Mouse (Mus musculus) ovary, adult 18-20 months (tissue): ENCODE results near the gene Mslnl.
A peak's percentile ranks its signal among the peaks of the same experiment; 100 is the strongest.
"Not testable (repeated sequence)": the region's sequence is repeated elsewhere in the genome, so short reads cannot be mapped to it uniquely, and the experiment has no call there.

Source experiments
- DNase-seq: peaks from one replicate; pipeline ENCODE4 v3.0.0; 2022; ENCODE audit warnings: low spot score, mixed read lengths

Mslnl gene

DNA sequence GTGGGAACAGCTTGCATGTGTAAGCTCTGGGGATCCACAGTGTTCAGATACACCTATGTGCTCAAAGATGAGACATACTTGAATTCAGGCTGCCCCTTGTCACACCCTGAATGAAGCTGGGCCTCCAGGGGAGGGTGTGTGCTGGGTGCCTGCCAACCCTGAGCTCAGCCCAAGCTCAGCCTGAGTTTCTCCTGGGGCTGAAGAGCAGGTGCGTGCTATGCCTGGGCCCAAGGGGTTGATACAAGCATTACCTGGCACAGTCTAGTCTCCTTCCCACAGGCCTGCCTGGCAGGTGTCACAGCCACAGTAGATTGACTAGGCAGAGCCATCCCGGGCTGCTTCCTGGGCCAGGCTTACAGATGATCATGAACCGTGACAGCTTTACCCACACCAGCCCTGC lies at the start of gene Mslnl:
TSS of gene Mslnl (plus strand) at position 298 of the 400 bp plus-strand sequence.
- no peak for DNase-seq

DNA sequence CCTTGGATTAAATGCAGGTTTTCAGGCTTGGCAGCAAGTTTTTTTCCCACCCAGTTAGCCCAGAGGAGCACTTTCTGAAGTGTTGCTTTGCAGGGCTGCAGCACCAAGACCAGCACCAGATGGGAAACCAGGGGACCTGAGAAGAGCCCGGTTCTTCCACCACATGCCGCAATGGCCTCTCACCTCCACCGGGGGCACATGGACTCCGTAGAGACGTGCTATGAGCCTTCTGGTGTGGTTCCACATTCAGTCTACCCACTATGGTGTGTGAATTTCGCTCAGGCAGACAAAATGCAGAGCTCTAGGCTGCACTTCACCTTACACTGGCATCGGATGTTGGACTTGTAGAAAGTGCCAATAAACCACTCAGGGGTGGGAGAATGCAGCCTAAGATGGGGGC lies 49.5 kb upstream of the Mslnl start:
- no peak for DNase-seq

DNA sequence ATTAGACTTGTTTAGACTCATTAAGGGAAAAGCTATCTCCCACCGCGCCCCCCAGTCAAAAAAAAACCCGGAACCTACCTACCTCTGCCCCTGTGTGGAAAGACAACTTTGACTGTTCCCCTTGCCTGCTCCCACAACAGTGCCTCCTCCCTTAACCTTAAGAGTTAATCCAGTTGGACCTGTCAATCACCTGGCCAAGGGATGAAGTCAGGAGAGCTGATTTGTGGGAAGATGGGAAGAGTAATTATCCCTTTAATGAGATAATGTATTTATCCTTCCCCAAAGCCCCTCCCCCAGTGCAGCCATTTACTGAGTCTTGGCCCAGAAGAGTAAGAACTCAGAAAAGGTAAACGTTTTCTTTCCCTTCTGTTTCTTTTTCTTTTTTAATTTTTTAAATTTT lies 46.9 kb upstream of the Mslnl start:
- DNase-seq, result no peak

DNA sequence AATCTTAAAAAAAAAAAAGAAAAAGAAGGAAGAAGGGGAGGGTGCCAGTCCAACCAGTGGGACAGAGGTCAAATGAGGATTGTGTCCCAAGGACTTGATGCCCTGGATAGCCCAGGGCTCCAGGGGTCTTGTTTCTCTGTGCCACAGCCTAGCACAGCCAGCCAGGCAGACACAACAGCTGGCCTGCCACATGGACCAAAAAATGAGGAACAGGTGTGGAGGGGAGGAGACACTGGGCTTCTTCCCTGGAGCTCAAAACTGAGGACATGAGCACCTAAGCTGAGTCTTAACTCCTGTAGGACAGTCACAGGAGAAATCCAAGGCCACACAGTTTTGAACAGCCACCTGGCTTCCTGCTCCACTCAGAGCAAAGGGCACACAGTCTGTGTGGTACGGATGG lies 39.6 kb upstream of the Mslnl start:
- DNase-seq, result no peak

DNA sequence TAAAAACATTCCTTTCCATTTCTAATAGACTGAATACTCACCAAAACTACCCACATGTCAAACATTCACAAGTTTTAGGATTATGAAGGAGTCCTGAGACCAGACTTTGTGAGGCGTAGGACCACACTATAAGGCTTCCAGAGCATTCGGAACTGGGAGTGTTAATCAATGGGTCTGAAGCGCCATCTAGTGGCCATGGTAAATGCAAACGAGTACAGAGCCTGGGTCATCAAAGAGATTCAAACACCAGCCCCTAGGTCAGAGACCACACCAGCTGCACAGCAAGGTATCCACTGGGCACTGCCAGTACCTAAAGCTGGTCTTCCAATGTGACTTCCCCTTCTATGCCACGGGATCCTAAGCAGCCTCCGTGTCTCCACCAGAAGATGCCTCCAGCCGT lies 37.4 kb upstream of the Mslnl start:
- no peak for DNase-seq

DNA sequence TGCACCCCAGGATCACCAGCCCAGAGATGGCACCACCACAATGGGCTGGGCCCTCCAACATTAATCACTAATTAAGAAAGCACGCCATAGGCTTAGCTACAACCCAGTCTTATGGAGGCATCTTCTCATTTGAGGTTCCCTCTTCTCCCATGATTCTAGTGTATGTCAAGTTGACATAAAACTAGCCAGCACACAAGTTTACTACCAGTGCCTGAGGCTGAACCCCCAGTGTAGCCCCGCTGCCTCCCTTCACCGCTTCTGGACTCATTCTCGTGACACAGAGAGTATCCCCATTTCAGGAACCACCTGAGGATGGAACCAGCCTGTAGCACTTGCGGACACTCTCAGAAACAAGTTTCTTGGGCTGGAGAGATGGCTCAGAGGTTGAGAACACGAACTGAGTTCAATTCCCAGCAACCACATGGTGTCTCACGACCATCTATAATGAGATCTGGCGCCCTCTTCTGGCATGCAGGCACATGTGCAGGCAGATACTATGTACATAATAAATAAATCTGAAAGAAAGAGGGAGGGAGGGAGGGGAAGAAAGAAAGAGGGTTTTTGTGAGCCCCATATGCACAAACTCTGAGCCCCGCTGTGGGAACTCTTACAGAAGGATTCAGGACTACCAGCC lies 34.9 kb upstream of the Mslnl start:
- no peak for DNase-seq

DNA sequence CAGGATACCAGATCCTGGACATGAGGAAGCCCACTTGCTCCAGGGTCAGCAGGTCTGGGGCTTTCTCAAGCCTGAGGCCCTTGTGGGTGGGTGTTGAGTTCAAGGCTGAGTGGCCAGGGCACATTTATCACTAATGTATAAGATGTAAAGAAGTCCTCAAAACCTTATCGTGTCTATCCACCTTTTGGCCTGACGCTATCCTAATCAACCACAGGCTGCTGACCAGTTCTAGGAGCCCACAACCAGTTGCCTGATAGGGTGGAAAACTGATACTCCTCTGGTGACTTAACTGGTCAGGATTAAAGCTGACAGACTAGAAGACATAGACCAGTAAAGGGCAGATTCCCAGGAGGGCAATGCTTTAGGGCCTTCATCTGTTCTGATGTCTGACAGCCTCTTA lies 25.8 kb upstream of the Mslnl start:
- no peak for DNase-seq

DNA sequence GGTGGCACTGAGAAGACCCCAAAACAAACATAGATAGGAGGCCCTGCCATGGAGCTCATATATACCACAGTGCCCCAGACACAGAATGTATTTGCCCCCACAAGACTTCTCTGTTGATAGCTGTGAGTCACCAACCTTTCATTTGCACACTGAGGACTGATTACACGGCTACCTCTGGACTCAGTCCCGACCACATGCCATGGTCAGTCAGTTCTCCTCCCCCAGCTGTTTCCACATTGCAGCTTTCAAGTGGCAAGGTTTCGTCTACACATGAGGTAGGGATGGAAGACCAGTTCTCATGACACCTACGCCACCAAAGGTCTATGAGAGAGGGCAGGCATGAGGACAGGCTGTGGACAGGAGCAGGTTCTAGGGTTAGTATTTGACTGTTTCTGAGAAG lies 24.7 kb upstream of the Mslnl start:
- DNase-seq, result no peak

DNA sequence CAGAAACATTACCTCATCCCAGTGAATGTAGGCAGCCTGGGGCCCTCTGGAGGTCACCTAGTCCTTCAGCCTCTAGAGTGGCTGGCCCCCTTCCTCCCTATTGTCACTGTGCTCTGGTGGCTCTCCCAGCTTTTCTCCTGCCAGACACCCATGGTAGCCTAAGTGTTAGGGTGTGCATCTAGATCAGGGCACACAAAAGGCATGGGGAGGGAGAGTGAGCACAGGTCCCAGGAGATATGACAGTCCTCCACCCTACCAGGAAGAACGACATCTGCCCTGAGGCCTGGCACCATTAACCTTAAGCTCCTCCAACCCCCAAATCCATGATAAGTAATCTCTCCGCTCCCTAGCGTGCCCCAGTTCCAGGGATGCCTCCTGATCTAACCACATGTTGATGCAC lies 20.2 kb upstream of the Mslnl start:
- DNase-seq, result no peak

DNA sequence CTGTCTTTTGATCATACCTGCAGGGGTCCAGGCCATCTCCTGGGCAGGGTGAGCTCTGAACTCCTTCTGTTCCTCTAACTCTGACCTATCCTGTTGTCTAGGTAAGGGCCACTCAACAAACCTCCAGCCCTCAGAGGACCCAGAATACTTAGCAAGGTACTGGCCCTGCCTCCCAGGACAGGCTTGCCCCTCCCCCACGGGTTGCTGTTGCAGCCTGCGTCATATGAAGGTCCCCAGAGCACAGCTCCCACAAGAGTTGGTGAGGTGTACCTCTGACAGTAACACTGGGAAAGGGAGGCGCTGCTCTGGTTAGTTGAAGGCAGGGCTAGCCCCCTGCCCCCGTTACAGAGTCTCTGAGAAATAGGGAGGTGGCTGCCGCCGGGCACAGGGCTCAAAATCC lies 19.7 kb upstream of the Mslnl start:
- no peak for DNase-seq

DNA sequence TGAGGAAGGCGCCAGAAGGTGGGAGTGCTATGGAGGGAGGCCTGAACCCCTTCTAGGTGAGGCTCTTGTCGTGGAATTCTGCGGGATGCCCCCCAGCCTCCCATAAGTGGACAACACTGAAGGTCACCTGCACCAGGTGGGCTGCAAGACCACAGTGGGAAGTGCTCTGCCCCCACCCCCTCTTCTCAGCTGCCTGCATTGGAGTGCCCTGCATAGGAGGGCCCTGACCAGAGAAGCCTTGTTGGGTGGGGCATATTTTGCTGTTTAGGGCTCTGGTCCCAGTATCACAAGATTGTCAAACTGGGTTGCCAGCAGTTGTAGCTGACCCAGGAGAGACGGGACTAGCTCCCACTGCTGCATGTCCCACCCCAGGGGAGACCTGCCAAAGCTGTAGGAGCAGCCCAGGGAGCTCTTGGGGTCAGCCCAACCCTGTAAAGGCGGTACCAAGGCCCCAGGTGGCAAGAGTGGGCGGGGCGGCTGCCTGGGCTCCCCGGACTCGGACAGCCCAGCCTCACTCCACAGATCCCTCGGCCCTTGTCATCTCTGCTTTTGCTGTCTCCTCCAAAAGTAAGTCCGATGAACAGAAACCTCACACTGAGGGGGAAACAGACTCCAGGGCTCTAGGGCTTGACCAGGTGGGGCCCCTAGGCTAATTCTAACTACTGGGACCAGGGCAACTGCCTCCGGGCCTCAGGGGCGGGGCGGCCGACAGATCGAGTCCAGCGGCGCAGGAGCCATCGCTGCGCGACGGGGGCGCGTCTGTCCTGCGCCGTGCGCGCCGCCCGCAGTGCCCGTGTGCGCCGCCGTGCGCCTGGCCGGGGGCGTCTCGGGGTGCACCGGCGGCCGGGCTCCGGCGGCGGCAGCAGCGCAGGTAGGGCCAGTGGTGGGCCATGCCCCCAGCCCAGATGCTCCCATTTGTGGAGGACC lies 18.9 kb upstream of the Mslnl start, which contains the start of gene Gng13:
TSS of gene Gng13 (plus strand) at position 461 of the 927 bp plus-strand sequence.
- no peak for DNase-seq

DNA sequence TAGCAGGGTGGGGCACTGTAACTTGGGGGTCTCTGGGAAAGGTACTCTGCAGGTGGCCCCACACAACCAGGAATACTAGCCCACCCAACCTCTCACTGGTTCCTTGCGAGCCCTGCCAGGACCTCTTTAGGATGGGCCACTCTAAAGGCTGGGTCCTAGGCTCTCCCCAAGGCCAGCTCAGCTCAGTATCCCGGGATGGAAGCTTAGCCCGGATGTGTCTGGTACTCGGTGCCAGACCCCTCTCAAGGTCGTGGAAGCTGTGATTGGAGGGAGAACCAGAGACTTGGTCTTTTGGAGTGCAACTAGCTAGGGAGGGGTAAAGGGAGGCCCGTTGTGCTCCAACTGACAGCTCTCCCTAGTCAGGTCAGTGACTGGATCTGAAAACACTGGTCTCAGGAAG lies 18.2 kb upstream of the Mslnl start:
- DNase-seq, result no peak

DNA sequence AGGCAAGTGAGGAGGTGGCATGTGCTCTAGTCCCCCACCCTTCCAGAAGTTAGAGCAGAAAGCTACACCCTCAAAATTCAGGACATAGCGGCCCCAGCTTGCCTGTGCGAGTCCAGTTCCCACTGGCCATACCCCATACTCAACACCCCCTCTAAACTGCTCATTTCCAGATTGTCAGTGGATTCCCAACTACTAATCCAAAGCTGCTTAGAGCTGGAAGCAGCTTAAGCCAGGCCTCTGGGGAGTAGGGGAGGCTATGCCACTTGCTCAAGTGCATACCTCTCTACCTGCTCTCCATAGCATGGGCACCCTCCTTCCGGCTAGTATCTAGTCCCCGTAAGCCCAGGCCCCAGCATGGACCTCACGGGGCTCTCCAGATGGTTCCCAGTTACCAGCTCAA lies 14.4 kb upstream of the Mslnl start:
- DNase-seq, result no peak

DNA sequence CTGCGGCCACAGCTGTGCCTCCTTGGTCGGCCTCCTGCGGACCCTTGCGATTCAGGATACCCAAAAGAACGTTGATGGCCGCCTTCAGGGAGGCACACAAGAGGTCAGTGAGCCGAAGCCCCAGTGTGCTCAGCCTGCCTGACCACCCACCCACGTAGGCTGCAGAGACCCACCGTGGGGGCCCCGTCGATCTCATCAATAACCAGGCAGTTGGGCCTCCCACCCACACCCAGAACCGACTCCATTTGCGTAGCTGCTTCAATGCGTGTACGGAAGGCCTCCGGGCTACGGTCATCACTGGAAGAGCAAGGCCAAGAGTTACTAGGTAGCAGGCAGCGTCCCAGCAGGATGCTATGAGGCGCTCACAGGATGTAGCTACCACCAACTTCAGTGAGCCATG lies 12.4 kb upstream of the Mslnl start:
- DNase-seq, result no peak

DNA sequence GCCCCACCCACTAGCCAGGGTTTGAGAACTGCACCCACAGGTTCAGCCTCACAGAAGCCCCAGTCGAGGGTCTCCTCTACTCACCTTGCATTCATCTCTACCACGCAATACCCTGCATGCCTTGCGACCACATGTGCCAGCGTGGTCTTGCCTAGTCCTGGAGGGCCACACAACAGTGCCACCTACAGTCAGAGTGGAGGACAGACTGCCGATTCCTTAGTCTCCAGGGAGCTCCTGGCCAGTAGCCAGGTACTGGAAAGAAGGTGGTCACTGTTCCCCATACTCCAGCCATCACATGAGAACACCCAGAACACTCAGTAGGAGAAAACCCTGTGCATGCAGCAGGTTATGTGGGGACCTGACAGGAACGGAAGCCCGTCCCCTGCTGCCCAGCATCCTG lies 11.9 kb upstream of the Mslnl start:
- DNase-seq, result no peak

DNA sequence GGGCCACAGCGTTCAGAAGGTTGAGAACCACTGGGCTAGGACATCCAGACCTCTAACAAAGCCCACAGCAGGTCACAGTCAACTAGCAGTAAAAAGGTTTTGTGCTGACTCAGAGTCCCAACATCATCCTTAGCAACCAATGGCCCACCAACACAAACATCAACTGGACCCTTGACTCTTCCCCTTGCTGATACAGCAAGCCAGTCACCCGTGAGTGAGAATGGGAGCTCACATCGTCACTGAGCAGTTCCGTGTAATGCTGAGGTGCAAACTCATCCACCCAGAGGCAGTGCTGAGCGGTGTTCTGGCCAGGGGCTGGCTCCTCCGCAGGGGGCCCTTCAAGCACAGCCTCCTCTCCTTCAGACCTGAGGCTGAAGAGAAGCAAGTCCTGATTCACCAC lies 10.6 kb upstream of the Mslnl start:
- no peak for DNase-seq

DNA sequence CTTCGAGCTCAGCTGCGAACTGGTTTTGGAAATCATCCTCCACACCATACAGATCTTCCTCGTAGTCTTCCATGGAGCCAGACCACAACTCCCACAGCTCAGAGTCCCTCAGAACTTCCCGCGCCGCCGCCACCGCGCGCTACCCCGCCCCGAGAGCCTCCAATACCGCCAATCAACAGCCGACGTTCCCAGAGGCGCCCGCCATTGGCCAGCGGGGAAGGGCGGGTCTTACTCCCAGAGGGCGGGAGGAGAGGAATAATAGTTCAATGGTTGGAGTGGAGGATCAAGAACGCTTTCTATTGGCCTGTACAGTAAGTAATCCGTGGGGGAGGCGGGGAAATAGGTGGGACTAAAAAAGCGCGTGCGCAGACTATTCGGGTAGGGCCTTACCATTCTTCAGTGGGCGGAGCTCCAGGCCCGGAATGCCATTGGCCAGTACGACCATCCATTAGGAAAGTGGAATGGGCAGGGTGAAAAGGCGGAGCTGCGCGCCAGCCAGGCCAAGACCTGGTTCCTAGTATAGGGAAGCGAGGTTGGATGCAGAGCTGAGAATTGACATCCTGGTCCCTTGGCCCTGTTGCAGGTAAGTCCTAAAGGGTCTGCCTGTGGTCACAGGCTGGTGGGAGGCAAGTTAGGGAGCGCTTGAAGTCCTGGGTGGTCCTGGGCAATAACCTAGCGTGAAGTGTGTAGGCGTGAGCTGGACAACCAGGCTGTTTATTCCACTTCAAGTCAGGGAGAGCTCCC lies 8.4 kb upstream of the Mslnl start, which contains the start of the genes Chtf18 and Rpusd1:
TSS of gene Chtf18 (minus strand) at position 155 of the 744 bp plus-strand sequence.
TSS of gene Rpusd1 (plus strand) at position 406 of the 744 bp plus-strand sequence.
- DNase-seq, result peak; percentile 99

DNA sequence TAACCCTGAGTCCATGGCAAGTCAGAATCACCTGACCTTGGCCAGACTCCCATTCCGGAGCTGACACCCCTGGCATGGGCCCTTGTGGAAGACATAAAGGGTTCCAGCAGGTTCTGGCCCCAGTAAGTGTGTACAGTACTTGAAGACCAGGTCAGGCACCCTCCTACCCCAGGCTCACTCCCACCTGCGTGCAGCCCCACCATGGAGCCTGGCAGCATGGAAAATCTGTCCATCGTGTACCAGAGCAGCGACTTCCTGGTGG lies 7.9 kb upstream of the Mslnl start:
- no peak for DNase-seq

DNA sequence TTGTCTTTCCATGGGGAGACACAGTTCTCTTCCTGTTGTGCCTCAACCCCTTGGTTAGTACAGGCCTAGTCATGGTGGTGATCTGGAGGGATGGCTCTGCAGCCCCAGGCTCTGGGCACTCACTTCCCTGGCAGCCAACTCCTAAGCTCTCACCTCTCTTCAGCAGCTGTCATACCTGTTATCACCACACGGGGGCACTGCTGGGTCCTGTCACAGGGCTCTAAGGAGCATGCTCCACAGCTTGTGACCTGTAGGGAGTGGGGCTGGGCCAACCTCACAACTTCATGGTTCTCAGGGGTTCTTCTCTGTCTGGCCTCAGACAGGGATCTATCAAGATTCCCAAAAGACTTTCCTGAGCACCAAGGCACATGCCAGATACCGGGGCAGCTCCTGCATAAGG lies 3.8 kb upstream of the Mslnl start:
- DNase-seq, result peak; percentile 50

DNA sequence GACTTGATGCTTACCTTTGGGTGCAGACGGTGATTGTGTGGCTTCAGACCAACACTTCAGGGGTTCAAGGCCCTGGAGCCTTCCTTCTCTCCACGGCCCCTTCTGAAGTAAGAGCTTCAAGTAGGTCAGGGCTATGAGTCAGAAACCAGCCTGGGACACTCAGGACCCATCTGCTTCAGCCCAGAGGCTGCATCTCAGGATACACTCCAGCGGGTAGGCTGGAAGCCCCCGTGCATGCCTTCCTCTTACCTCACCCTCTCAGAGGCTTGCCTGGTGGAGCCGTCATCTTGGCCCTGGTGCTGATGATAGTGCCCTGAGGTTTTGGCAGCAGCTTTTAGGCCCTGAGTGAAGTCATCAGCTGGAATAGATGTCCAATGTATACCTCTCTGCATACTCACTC lies 596 bp upstream of the Mslnl start:
- DNase-seq, result no peak

DNA sequence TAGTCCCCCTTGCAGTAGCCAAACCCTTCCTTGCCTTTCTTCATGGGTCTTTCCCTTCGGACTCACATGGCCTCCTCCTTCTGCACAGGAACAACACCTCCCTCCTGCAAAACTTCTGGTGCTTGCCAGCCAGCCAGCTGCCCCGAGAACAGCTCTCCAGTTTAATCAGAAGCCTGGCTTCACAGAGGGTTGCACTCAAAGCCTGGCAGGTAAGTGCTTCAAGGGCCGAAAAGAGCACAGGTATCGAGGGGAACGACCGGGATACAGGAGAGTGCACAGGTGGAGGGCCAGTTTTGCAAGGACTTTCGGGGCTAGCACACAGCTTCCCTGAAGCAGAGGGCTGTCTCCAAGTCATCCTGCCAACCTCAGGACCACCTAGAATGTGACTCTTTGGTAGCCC lies 3.0 kb downstream of the Mslnl start:
- DNase-seq, result no peak

DNA sequence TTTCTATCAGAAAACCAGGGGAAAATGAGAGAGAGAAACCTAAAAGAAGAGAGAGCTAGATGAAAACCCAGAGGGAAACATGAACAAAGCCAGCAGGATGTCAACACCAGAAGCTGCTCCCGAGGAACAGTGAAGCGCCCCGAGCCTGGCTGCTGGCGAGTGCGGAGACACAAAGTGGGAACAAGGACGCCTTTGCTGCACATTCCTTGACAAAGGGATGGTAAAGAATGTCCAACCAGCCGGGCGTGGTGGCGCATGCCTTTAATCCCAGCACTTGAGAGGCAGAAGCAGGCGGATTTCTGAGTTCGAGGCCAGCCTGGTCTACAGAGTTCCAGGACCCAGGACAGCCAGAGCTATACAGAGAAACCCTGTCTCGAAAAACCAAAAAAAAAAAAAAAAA lies 5.6 kb downstream of the Mslnl start:
- not testable (repeated sequence) for DNase-seq

DNA sequence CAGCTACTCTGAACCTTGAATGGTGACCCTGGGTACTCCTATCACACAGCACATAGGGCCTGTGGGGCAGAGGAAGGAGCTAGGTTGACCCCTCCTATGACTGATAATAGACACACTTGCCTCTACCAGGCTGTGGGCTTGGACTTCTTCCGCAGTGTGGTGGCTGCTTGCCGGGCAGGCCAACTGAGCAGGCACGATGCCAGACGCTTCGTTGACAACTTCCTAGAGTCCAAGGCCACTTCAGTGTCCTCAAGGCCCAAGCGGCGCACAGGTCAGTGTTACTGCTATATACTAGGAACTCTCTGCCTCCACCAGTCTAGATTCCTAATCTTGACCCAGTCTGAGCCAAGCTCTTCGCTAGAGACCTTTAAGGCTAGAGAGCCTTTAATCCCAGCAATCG lies 8.0 kb downstream of the Mslnl start:
- no peak for DNase-seq
